Mouse (Mus musculus) C2C12 (cell line): ENCODE measurements around the gene Auts2.

ENCODE experiments used
- CEBPB ChIP-seq: IDR thresholded peaks from one replicate; pipeline ENCODE4 v1.6.1; 2011; ENCODE audit warnings: low read depth, mild to moderate bottlenecking, control low read depth, moderate library complexity
- CTCF ChIP-seq: IDR thresholded peaks from one replicate; pipeline ENCODE4 v1.5.1; 2011; ENCODE audit not compliant: control insufficient read depth, insufficient read depth, insufficient read length
- MYOG ChIP-seq: IDR thresholded peaks from one replicate; pipeline ENCODE4 v1.6.1; 2011; ENCODE audit not compliant: control insufficient read depth, insufficient read length; ENCODE audit errors: extremely low read depth

DNA sequence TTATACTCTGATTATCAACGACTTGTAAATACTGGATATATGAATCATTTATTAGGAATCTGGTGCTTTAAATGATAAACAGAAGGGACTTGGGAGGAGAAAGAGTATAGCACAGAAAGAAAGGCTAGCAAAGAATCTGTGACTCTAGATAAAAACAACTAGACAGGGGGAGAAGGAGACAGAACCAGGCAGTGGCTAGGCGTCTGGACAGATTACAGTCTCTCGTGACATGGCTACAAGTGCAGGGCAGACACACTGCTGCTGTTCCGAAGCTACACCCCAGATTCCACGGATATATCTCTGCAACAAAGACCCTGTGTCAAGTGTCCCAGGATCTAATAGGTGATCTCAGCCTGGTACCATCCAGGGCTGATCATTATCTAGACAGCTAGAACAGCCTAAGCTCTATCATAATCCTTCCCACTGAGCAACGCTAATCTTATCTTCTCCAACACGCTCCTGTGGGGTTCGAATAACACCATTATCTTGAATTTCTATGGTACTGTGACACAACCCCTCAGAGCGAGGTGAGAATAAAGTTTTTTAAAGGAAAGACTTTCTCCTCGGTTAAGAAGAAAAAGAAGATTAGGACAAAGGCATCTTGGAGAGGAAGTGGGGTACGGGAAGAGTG is 63.8 kb downstream of the Auts2 start:
- TF ChIP-seq MYOG (no peak), CTCF (no peak), CEBPB (no peak)
